Mouse (Mus musculus) testis, adult 2 months (tissue): ENCODE measurements around the gene 4930467E23Rik. TPM values are rescaled to one million over a fixed set of nuclear protein-coding genes. Genes with fewer than 3 reads are reported as not detected.
"Not testable (repeated sequence)": the region's sequence is repeated elsewhere in the genome, so short reads cannot be mapped to it uniquely, and the experiment has no call there.

Experiments
- H3K27ac ChIP-seq: fragments of 200-500 bp; 2 replicates; pipeline ENCODE4 v1.5.1; 2012; ENCODE audit warnings: low read depth, low read length; ENCODE audit not compliant: control insufficient read depth, insufficient read depth
- H3K27me3 ChIP-seq: fragments of 200-500 bp; 2 replicates; pipeline ENCODE4 v1.6.1; 2012; ENCODE audit warnings: mild to moderate bottlenecking, low read length, moderate library complexity; ENCODE audit not compliant: control insufficient read depth, insufficient read depth
- H3K36me3 ChIP-seq: fragments of 200-500 bp; 2 replicates; pipeline ENCODE4 v1.6.1; 2012; ENCODE audit warnings: mild to moderate bottlenecking, low read length; ENCODE audit not compliant: control insufficient read depth, insufficient read depth
- H3K4me1 ChIP-seq: fragments of 200-500 bp; 2 replicates; pipeline ENCODE4 v1.6.1; 2012; ENCODE audit warnings: low read length; ENCODE audit not compliant: control insufficient read depth, insufficient read depth
- H3K4me3 ChIP-seq: fragments of 200-500 bp; 2 replicates; pipeline ENCODE4 v1.5.1; 2012; ENCODE audit warnings: low read depth, mild to moderate bottlenecking, low read length, moderate library complexity, mixed read lengths; ENCODE audit not compliant: control insufficient read depth
- polyA plus RNA-seq: library from polyadenylated mRNA; depleted of rRNA; stranded (reverse); fragments of >200 nt; gene quantifications from 2 replicates; pipeline ENCODE4 v1.2.3, GENCODE M21; 2012; rRNA removed

Gene 4930467E23Rik
- 8.3 and 13.2 TPM in 2 replicates for polyA plus RNA-seq

GRCm38 (mm10) chr8:19729276-19729675, at the start of gene 4930467E23Rik:
Gene 4930467E23Rik, plus strand, starts transcription at chr8:19729576.
- H3K36me3 ChIP-seq, H3K4me1 ChIP-seq, H3K27me3 ChIP-seq, H3K27ac ChIP-seq, H3K4me3 ChIP-seq: not testable (repeated sequence)

- not testable (repeated sequence) for H3K27me3 ChIP-seq, H3K36me3 ChIP-seq, H3K27ac ChIP-seq, H3K4me3 ChIP-seq, H3K4me1 ChIP-seq
Observed at GRCm38 (mm10) chr8:19682311-19682710, 47.1 kb upstream of the 4930467E23Rik start.

GRCm38 (mm10) chr8:19685476-19685875, 43.9 kb upstream of the 4930467E23Rik start:
- H3K4me1 ChIP-seq, H3K4me3 ChIP-seq, H3K27ac ChIP-seq, H3K36me3 ChIP-seq, H3K27me3 ChIP-seq: not testable (repeated sequence)

GRCm38 (mm10) chr8:19688802-19689525, 40.4 kb upstream of the 4930467E23Rik start:
- H3K4me3 ChIP-seq, H3K4me1 ChIP-seq, H3K36me3 ChIP-seq, H3K27ac ChIP-seq, H3K27me3 ChIP-seq: not testable (repeated sequence)

GRCm38 (mm10) chr8:19689745-19690144, 39.6 kb upstream of the 4930467E23Rik start:
- H3K36me3 ChIP-seq, H3K27me3 ChIP-seq, H3K4me1 ChIP-seq, H3K4me3 ChIP-seq, H3K27ac ChIP-seq: not testable (repeated sequence)

GRCm38 (mm10) chr8:19691421-19691820, 38.0 kb upstream of the 4930467E23Rik start:
- H3K27ac ChIP-seq, H3K4me1 ChIP-seq, H3K27me3 ChIP-seq, H3K36me3 ChIP-seq, H3K4me3 ChIP-seq: not testable (repeated sequence)

GRCm38 (mm10) chr8:19697497-19698077, 31.8 kb upstream of the 4930467E23Rik start:
- H3K27ac ChIP-seq, H3K36me3 ChIP-seq, H3K4me1 ChIP-seq, H3K27me3 ChIP-seq, H3K4me3 ChIP-seq: not testable (repeated sequence)

GRCm38 (mm10) chr8:19698123-19698522, 31.3 kb upstream of the 4930467E23Rik start:
- not testable (repeated sequence) for H3K27ac ChIP-seq, H3K27me3 ChIP-seq, H3K4me3 ChIP-seq

GRCm38 (mm10) chr8:19698722-19699121, 30.7 kb upstream of the 4930467E23Rik start:
- not testable (repeated sequence) for H3K27ac ChIP-seq, H3K27me3 ChIP-seq, H3K4me1 ChIP-seq

More at GRCm38 (mm10) chr8:19698123-19698522, 31.3 kb upstream of the 4930467E23Rik start:
- not testable (repeated sequence) for H3K4me1 ChIP-seq, H3K36me3 ChIP-seq

GRCm38 (mm10) chr8:19701326-19701725, 28.1 kb upstream of the 4930467E23Rik start:
- H3K4me1 ChIP-seq, H3K27ac ChIP-seq, H3K36me3 ChIP-seq, H3K4me3 ChIP-seq, H3K27me3 ChIP-seq: not testable (repeated sequence)

More at GRCm38 (mm10) chr8:19698722-19699121, 30.7 kb upstream of the 4930467E23Rik start:
- not testable (repeated sequence) for H3K4me3 ChIP-seq, H3K36me3 ChIP-seq

- H3K4me1 ChIP-seq, H3K36me3 ChIP-seq, H3K4me3 ChIP-seq, H3K27ac ChIP-seq, H3K27me3 ChIP-seq: not testable (repeated sequence)
Observed at GRCm38 (mm10) chr8:19702276-19702675, 27.1 kb upstream of the 4930467E23Rik start.
